Mouse (Mus musculus) thymus, postnatal 25 days (tissue): ENCODE data around the gene Tsga13.

Experiments
- DNase-seq: peaks from one replicate; pipeline ENCODE4 v3.0.0; 2022

Gene Tsga13

DNA sequence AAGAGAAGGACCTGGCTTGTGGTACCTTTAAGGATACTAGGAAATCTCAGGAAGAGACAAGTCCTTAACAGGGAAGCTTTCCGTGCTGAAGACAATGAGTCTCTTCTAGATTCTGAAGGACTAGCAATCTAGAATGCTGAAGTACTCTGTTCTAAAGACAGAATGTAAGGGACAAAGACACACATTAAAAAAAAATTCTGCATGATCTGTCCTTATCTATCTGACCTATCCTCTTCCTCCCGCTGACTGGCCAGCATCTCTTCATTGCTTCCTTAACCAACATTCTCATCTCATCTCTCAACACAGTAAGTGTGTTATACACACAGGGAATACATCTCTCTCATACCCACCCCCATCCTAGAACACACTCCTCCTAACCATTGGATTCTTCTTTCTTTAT is at the start of gene Tsga13:
TSS of gene Tsga13 (minus strand) at position 101 of the 400 bp plus-strand sequence.
- no peak for DNase-seq

DNA sequence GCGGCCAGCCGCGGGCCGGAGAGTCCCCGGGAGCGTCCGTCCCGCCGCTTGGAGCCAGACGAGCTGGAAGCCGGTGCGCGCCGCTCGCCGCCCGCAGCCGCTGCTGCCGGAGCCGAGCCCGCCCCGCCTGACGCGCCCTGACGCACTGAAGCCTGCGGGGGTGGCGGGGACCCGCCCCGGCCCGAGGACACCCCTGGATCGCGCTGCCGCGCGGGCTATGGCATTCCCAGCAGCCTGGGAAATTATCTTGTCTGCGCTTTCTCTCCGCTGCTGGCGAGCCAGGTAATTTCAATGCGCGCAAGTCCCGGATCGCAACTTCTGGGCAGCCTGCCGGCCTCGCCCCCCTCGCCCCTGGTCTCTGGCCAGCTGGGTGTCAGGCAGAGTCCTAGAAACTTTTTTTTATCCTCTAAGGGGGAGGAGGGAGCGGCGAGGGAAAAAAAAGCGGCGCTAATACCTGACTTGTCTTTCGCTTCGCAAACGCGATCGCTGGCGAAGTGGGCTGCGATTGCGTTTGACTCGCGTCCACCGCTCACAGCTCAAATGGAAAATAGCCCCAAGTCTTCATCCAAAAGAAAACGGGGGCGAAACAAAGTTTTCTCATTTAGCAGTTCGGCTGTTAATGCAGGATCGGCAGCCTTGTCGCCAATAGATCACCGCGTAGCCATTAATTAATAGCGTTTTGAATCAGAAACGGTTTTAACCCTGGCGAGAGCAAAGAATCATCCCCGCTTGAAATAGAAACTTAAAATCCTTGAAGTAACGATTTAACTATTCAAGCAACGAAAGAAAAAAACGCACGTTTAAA is 43.6 kb upstream of the Tsga13 start, which contains the start of gene Klf14:
TSS of gene Klf14 (minus strand) at position 343 of the 805 bp plus-strand sequence.
- peak; percentile 2 for DNase-seq

DNA sequence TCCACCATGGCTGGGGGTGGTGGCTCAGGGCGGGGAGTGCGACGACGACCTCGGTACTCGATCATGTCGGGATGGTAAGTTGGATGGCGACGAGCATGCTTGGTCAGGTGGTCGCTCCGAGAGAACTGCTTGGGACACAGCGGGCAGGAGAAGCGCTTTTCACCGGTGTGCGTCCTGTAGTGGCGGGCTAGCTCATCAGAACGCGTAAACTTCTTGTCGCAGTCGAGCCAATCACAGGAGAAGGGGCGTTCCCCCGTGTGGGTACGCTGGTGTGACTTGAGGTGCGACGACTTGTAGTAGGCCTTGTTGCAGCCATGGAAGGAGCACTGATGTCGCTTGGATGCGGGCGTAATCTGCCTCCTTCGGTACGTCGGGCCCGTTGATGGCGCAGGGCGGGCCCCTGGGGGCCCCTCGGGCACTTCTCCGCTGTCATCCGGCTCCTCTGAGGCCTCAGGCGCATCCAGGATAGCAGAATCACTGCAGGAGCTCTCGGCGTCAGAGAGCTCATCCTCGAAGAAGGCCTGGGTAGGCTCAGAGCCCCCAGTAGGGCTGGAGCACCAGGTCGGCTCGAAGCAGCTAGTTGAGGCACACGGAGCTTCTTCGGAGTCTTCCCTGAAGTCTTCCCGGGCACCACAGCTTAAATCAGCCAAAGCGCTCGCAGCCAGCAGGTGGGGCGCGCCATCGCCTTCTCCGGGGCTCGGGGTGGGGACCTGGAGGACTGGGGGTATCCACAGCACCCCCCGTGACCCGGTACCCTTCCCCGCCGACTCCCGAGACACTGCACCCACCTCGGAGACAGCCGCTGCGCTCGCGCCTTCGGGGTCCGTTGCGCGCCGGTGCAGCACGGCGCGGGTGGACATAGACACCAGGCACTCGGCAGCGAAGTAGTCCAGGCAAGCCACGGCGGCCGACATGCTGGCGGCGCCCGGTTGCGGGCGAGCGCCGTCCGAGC is 42.7 kb upstream of the Tsga13 start:
- peak; percentile 2 for DNase-seq

DNA sequence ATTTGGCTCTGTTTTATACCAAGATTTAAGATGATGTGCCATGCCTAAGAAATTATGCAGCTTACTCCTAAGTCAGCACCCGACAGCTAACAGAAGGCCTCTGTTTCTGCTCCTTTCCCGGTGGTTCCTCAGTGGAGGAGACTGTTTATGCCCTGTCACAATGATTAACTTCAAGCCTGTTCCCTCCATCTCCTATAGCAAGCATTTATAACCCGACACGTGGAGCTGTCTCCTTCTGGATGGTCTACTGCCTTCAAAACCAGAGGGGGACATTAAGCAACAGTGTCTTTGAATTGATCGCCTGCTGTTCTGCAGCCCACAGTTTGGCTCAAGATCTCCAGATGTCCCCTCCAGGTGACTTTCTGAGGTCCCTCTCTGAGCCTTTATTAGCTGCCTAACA is 23.9 kb upstream of the Tsga13 start:
- DNase-seq = no peak

DNA sequence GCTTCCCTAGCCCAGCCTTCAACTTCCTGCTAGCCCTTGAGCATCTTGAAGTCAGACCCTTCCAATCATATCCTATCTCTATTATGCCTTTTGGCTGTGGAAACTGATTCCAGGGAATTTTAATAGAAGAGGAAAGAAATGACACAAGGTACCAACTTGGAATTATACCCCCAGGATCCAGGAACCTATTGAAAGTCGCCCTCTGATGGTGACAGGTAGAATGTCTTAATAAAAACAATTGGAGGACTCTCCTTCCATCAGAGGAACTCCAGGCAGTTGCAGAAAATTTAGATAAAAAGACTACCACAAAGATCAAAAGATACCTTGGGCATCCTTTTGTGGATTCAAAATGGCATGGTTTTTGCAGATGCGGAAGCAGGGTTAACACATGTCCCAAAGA is 7.4 kb upstream of the Tsga13 start:
- DNase-seq = no peak

DNA sequence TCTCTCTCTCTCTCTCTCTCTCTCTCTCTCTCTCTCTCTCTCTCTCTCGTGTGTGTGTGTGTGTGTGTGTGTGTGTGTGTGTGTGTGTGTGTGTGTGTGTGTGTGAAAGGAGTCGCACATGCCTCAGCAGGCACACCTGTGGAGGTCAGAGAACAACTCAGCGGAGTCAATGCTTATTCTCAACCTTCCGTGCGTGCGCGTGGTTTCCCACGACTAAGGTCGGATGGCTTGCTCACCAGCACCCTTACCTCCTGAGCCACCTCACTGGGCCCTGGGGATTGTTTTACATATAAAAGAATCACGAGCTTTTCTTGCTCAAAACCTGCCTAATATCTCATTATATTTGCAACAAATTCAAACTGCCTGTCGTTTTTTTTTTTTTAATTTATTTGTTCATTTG is 6.5 kb upstream of the Tsga13 start:
- no peak for DNase-seq

DNA sequence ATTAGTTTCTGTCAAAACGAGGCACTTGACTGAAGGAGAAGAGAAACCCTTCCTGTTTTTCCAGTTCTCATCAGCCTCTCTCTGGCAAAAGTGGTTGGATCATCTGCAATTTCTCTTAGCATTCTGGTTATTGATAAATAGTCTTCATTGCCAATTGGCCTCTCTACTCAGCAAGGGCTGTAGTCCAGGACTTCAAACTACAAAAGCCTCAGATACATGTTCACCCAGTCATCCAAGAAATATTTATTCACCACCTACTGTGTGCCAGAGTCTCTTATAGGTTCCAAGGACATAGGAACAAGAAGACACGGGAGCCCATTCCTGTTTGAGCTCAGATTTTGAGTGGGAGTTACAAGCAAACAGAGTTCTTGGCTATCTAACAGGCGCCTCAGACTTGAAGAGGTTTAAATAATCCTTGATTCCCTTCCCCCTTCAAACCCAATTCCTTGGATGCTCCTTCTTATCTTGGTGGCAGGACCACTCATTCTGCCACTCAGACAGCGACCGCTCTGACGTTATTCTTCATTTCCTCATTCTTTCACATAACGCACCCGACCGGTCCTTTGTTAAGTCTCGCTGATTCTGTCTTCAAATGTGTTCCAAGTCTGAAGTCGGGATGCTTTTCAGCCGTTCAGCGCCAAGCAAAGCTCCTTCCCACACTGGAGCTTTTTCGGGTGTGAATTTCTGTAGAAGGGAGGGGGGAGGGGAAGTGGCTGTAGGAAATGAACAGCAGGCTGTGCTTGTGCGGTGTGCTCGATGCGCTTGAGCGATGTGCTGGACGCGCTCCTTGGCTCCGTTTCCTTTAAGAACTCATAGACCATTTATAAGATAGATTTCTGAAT is 5.7 kb upstream of the Tsga13 start:
- DNase-seq = no peak

DNA sequence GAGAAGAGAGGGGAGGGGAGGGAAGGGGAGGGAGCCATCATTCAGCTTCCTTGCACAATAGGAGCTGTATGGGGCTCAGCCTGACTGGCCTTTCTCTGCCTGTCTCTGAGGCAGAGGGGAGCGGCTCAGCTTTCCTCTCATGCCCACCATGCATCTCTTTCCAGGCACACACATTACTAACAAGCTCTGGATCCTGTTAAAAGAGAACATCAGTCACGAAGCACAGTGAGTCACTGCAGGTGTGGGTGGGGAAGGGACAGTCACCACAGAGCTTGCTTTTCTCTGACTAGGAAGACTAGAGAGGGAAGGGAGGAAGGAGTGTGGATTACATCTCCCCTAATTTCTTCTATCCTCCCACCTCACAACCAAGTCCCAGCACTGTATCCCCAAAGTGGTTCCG is 7.4 kb downstream of the Tsga13 start:
- no peak for DNase-seq

DNA sequence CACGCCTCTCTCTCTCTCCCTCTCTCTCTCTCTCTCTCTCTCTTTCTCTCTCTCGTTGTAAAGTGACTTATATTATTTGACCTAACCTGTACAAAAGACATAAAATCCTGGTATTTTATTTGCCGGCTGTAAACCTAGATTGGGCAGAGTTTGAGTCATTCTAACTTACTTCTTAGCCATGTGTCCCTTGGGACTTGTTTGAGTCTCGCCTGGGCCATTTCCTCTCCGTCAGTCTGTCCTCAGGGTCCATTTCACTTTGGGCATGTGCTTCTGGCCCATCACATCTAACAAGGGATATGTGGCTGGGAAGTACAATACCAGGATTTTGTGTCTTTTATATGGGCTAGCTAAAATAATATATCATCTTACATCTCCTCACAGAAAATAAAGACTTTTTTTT is 10.5 kb downstream of the Tsga13 start:
- DNase-seq = no peak

DNA sequence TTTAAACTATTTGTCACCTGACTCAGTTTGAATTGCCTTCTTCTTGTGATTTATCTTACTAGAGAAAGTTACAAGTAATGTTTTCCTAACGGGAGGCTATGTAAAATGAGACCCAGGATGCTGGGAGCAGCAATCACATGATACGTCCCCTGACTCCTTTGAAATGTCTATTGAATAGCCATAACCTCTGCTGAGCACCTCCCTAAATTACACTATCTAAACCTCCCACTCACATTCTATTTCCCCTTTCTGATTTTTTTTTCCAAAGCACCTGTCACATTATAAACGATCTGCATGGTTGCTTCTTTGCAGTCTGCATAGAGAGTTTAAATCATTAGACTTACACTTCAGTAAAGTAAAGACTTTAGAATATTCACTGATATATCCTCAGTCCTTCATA is 11.3 kb downstream of the Tsga13 start:
- DNase-seq = no peak

DNA sequence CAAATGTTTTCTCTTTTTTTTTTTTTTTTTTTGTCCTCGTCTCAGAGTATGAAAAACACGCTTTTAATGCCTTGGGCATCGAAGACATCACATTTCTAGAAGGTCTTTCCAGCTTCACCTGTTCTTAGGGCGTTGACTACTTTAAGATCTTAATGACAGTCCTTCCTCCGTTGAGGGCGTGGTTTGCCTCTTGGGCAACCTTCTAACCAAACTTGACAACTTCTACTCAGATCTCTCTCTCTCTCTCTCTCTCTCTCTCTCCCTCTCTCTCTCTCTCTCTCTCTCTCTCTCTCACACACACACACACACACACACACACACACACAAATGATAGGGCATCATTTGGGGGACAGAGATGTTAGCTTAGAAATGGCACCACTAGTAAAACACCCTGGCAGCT is 17.9 kb downstream of the Tsga13 start:
- DNase-seq = no peak

DNA sequence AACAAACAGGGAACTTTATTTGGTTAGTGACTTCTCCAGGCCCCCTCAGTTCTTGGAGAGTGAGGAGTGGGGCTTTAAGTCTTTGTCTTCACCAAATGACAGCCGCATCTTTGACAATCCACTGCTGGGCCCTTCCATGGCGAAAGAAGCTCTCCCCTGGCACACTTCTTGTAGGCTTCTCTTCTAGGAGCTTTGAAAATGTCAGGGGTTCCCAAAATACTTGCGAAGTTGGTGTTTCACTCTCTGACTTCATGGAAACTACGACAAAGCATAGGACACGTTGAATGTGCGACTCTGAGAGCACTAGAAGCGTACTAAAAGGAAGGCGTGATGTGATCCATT is 18.4 kb downstream of the Tsga13 start:
- DNase-seq = no peak

DNA sequence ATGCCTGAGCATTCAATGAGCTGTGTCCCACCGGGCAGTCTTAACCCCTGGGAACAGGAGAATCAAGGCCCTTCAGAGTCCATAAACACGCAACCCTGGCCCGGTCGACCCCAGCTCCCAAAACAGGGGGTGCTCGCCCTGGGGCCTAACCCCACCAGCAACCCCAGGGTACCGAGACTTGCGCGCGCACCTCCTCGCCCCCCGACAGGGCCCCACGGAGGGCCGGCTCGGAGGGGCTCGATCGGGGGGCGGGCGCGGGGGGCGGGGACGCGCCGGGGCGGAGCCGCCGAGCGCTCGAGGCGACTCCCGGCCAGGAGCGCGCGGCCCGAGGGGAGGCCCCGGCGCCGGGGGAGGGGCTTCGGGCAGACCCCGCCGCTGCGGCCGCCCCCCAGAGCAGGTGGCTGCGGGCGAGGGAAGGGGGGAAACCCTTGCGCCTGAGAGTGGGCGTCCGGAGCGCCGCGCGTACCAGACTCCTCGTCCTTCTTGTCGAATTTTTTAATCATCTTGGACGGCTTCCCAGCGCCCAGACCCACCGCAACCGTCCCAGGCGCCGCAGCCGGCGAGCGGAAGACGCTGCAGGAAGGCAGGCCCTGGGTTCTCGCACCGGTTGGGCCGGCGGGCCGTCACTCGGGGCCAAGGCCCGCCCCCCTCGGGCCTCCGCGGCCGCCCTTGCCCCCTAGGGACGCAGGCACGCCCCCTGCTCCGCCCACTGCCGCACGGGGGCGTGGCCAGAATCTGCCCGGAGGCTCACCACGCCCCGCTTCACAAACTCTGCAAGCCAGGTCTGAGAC is 19.0 kb downstream of the Tsga13 start, which contains the start of gene Copg2:
TSS of gene Copg2 (minus strand) at position 600 of the 791 bp plus-strand sequence.
- DNase-seq = peak; percentile 98

DNA sequence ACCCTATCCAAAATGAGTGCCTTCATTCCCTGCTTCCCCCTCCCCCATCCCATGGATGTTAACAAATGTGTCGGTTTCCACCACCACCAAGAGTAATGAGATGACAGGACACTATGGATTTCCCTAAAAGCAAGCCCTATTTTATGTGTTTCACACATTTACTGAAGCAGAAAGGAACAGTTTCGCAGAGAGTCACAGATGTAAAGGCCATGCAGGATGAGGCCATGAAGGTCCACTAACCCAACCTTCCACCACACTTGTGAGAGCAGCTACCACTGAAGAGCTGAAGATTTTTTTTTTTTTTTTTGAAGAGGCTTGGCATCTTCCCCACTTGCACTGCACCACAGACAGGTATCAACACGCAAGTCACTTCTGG is 19.6 kb downstream of the Tsga13 start:
- no peak for DNase-seq

DNA sequence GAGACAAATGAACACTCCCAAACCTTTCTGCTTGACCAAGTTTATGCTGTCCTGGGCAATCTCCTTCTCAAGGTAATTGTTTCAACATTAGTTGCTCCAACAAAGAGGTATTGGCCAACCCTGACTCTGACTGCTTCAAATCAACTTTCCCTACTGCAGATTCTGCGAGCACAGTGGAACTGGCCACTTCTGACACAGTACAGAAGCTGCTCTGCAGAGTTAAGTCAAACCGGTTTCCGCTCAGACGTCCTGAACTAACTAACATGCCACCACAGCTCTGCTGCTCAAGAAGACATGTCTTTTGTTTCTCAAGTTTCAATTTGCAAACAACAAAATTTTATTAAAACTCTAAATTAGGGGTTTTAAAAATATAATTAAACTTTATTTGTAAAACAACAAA is 22.3 kb downstream of the Tsga13 start:
- no peak for DNase-seq

DNA sequence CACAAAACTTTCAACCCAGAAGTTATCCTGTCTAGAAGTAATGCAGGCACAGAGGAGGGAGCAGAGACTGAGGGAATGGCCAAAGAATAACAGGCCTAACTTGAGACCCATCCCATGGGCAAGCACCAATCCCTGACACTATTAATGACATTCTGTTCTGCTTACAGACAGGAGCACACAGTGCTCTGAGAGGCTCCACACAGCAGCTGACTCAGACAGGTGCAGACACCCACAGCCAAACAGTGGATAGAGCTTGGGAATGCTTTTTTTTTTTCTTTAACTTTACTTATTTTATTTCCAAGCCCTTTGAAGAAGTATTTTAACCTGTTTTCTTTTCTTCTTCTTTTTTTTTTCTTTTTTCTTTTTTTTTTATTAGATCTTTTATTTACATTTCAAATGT is 23.6 kb downstream of the Tsga13 start:
- DNase-seq = no peak

DNA sequence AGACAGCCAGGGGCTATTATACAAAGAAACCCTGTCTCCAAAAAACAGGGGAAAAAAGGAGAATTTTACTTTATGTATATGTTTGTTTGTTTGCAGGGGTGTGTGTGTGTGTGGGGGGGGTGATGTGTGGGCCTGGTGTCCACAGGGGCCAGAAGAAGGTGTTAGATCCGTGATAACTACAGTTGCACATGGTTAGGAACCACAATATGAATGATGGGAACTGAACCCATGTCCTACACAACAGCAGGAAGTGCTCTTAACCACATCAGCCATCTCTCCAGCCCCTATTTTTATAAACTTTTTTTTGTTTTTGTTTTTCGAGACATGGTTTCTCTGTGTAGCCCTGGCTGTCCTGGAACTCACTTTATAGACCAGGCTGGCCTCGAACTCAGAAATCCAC is 30.5 kb downstream of the Tsga13 start:
- DNase-seq = no peak

DNA sequence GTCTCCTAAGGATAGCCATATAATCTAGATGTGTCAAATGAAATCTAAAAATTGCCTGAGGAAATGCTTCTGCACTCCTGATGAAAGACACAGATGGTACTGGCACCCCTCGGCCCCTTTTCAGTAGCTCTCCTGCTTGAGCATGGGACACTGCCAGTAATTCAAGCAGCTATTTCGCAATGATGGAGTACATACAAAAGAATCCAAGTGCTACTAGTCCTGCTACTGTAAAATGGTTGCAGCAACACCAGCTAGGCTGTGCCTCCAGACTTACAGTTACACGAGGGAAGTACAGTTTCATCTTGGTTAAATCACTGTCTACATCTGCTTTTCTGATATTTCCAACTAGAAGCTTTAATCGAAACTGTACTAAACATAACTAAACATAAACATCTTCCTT is 31.9 kb downstream of the Tsga13 start:
- DNase-seq = no peak

DNA sequence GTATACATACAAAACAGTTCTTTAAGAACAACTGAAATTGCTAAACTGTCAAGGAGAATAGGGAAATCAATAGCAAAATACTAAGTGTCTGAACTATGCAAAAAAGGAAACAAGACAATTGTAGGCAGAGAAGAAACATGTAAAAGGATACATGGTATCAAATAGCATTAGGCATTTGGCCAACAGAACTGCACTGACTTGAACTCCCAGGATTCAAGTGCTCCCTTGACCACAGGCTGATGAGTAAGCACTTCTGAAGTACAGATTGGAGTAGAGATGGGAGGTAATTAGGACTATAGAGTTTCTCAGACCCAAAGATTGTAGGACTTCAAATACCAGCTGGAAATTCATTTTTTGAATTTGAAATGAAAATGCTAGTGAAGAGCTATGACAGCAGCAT is 38.7 kb downstream of the Tsga13 start:
- DNase-seq = no peak

DNA sequence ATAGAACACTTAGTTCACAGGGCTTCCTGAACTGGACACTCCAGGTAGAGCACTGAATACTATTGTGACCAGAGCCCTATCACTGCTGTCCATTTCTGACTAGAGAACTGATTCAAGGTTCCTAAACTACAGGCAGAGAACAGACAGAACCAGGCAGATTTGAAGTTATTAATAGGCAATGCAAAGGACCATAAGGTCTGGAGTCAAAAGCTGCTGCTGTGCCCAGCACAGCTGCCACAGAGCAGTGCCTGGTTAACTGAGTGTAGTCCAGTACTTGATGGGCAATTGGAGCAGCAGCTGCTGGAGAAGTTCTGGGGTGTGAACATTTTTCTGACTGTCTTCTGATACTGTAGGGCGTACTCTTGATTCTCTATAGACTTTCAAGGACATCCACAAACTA is 48.9 kb downstream of the Tsga13 start:
- DNase-seq = no peak

DNA sequence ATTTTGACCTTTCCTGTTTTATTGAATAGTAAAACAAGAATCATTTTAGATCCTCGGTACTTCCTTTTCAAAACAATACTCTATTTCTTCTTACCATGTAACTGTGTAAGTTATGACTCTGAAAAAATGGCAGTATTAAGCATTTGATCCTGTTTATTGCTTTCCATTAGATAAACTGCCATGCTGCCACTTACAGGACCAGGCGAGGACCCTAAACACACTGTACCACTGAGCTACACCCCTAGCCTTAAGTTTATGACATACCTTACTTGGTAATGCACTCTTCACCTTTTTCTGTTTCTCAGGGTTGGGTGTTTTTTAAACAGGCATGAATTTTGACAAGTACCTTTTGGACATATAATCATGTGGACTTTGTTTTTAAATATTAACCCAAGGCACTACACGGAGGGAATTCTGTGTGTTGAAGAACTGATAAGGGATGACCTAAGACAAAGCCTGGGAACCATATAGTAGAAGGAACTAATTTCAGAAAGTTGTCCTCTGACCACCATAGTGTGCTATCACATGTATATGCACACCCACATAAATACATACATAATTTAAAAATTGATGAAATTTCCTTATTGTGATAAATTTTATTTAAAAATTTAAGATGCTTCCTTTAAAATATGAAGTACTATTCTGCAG is 50.2 kb downstream of the Tsga13 start:
- DNase-seq = no peak

DNA sequence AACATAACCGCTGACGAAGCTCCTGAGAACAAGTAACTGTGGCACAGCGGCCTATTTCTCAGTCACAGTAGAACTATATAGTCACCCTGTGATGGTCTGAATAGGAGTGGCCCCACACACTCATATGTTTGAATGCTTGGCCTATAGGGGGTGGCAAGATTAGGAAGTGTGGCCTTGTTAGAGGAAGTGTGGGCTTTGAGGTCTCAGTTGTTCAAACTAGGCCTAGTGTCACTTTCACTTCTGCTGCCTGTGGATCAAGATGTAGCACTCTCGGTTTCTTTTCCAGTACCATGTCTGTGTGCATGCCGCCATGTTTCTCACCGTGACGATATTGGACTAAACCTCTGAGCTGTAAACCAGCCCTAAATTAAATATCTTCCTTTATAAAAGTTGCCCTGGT is 59.4 kb downstream of the Tsga13 start:
- no peak for DNase-seq
